In genomic region chr12:80059773-80060328, GRCm38 (mm10) we compare ENCODE assay signal across 9 mouse cellular contexts. TPM values are rescaled to one million over a fixed set of nuclear protein-coding genes. Genes with fewer than 3 reads are reported as not detected.
DNase-seq lines count a peak whose midpoint lies in the region; ATAC-seq and TF ChIP-seq lines count a peak whose summit lies in the region.
"Had no signal": no experiment of that assay in that cellular context is flagged by ENCODE, and none has a peak within 500 bp of the region (broad histone marks: within the 10 kb centered on the region; RNA-seq: fewer than 3 reads in every experiment).

No protein-coding gene starts in this region.

- no peak overlapping the region for H3K4me3 ChIP-seq in heart, embryonic 10.5 days
- no peak overlapping the region for H3K4me3 ChIP-seq in heart, embryonic 12.5 days
- H3K4me3 ChIP-seq in spleen, adult 2 months (ENCODE audit: extremely low read depth, insufficient read depth, insufficient read length): no peak overlapping the region
- no peak overlapping the region for H3K4me3 ChIP-seq in kidney, postnatal 0 days (replicated peaks; ENCODE audit: low read depth, low read length)

- intact Hi-C loops in left cerebral cortex, postnatal 10 days (cut with DNase I): loop anchor here (5.0 kb wide), 2 partner anchors 52 to 83 kb away; partner anchors contain the start of gene Zfp36l1

- no peaks in the 10 kb centered on the region for H3K36me3 ChIP-seq in heart, embryonic 10.5 days
- no peaks in the 10 kb centered on the region for H3K36me3 ChIP-seq in heart, embryonic 12.5 days
- H3K36me3 ChIP-seq in spleen, adult 2 months (ENCODE audit: control insufficient read depth, insufficient read depth, low read length): no peaks in the 10 kb centered on the region
- no peaks in the 10 kb centered on the region for H3K36me3 ChIP-seq in kidney, postnatal 0 days (ENCODE audit: insufficient read depth, low read length)

- H3K27me3 ChIP-seq in heart, embryonic 10.5 days (ENCODE audit: insufficient read depth, poor library complexity, severe bottlenecking): no peaks in the 10 kb centered on the region
- no peaks in the 10 kb centered on the region for H3K27me3 ChIP-seq in heart, embryonic 12.5 days (replicated peaks)
- H3K27me3 ChIP-seq in spleen, adult 2 months (ENCODE audit: control insufficient read depth, insufficient read depth, low read length): no peaks in the 10 kb centered on the region
- no peaks in the 10 kb centered on the region for H3K27me3 ChIP-seq in kidney, postnatal 0 days (ENCODE audit: insufficient read depth, low read length)

- peaks cover 52% of the 10 kb centered on the region for H3K4me1 ChIP-seq in heart, embryonic 10.5 days
- H3K4me1 ChIP-seq in heart, embryonic 12.5 days (replicated peaks): peaks cover 47% of the 10 kb centered on the region
- H3K4me1 ChIP-seq in spleen, adult 2 months (ENCODE audit: control insufficient read depth, insufficient read depth, insufficient read length): peaks cover 32% of the 10 kb centered on the region; the same call in 1 of the 2 replicates
- peaks cover 27% of the 10 kb centered on the region for H3K4me1 ChIP-seq in kidney, postnatal 0 days (replicated peaks; ENCODE audit: insufficient read depth, low read length)

- TF ChIP-seq POLR2A in spleen, adult 2 months (IDR thresholded peaks at IDR 0.05; ENCODE audit: low read depth, low read length): no peak

- DNase-seq in heart, embryonic 10.5 days (ENCODE audit: low spot score): no peak
- DNase-seq in spleen, adult 2 months (ENCODE audit: low read depth in 1 of 2, low spot score in 2 of 2): no peak
- DNase-seq in spleen, adult 12 weeks (ENCODE audit: low spot score): no peak
- DNase-seq in kidney, postnatal 0 days (ENCODE audit: low spot score): peak; percentile 59
- DNase-seq in MN1 (ENCODE audit: low spot score): no peak
- no peak for DNase-seq in left cerebral cortex, postnatal 10 days (ENCODE audit: extremely low spot score in 1 of 2, low spot score in 2 of 2)
- no peak for DNase-seq in right cerebral cortex, postnatal 4 days
- DNase-seq: cerebellum, adult 11 months had no signal

- H3K9me3 ChIP-seq in heart, embryonic 10.5 days: no peaks in the 10 kb centered on the region
- no peaks in the 10 kb centered on the region for H3K9me3 ChIP-seq in heart, embryonic 12.5 days (replicated peaks)
- no peaks in the 10 kb centered on the region for H3K9me3 ChIP-seq in kidney, postnatal 0 days (replicated peaks; ENCODE audit: low read length)

- TF ChIP-seq CTCF in spleen, adult 2 months (IDR thresholded peaks at IDR 0.05; ENCODE audit: extremely low read depth, insufficient read depth, insufficient read length, insufficient replicate concordance): no peak
- no peak for TF ChIP-seq CTCF in kidney, postnatal 0 days (IDR thresholded peaks at IDR 0.05; ENCODE audit: low read depth)

- peak overlapping the region; percentile 93 for H3K27ac ChIP-seq in heart, embryonic 10.5 days
- no peak overlapping the region for H3K27ac ChIP-seq in heart, embryonic 12.5 days (ENCODE audit: poor library complexity, severe bottlenecking)
- peak overlapping the region; percentile 51 for H3K27ac ChIP-seq in spleen, adult 2 months (ENCODE audit: insufficient read depth, low read length)
- H3K27ac ChIP-seq in kidney, postnatal 0 days: peak overlapping the region; percentile 54; the same call in 1 of the 2 replicates

- ATAC-seq in heart, embryonic 12.5 days (ENCODE audit: insufficient number of reproducible peaks, low FRiP score): no peak
- no peak for ATAC-seq in kidney, postnatal 0 days (replicated peaks; ENCODE audit: low FRiP score, low read depth)

- WGBS in heart, embryonic 10.5 days: 57% methylated on average over 5 of the region's 5 CpGs
- 57% methylated on average over 5 of the region's 5 CpGs for WGBS in heart, embryonic 12.5 days
- WGBS in spleen, adult 2 months: 39% methylated on average over 5 of the region's 5 CpGs
- 21% methylated on average over 5 of the region's 5 CpGs for WGBS in kidney, postnatal 0 days

- H3K9ac ChIP-seq in heart, embryonic 12.5 days: no peak overlapping the region
- H3K9ac ChIP-seq in kidney, postnatal 0 days (ENCODE audit: low read depth, low read length): no peak overlapping the region

- H3K4me2 ChIP-seq in heart, embryonic 12.5 days: no peak overlapping the region
- H3K4me2 ChIP-seq in kidney, postnatal 0 days (ENCODE audit: low read length): no peak overlapping the region

RNA-seq across cellular contexts. Expression of gene Zfp36l1, which starts 53.0 kb away (rescaled TPM):
- polyA plus RNA-seq in heart, embryonic 10.5 days (2016; fragmentation: Nextera tagmentation; extraction: Ambion mirVana): 90.2 and 114 TPM in 2 replicates
- polyA plus RNA-seq in heart, embryonic 12.5 days (2016; fragmentation: Nextera tagmentation; extraction: Ambion mirVana): 98.4 and 101 TPM in 2 replicates
- polyA plus RNA-seq in spleen, adult 2 months (2012; rRNA removed): 251 and 372 TPM in 2 replicates
- polyA plus RNA-seq in kidney, postnatal 0 days (2015; fragmentation: Nextera tagmentation; extraction: Ambion mirVana): 141 and 160 TPM in 2 replicates
- 10 to 100 TPM; 36.4 to 46.9 TPM for total RNA-seq in left cerebral cortex, postnatal 10 days (2021)
